Mouse (Mus musculus) heart, adult 2 months (tissue): Measurements from ENCODE around the gene Mfsd5.

Experiments used
- CTCF ChIP-seq: fragments of 200-600 bp; IDR thresholded peaks from 2 replicates; pipeline ENCODE4 v1.8.1; 2022; ENCODE audit warnings: antibody characterized with exemption, mild to moderate bottlenecking, moderate library complexity
- EP300 ChIP-seq: fragments of 200-500 bp; IDR thresholded peaks from 2 replicates; pipeline ENCODE4 v1.6.1; 2011; ENCODE audit warnings: low read depth, low read length, control low read depth; ENCODE audit not compliant: insufficient read depth
- POLR2A ChIP-seq: fragments of 200-500 bp; IDR thresholded peaks from 2 replicates; pipeline ENCODE4 v1.6.1; 2011; ENCODE audit warnings: mild to moderate bottlenecking, low read depth, low read length, control low read depth; ENCODE audit not compliant: insufficient read depth

DNA sequence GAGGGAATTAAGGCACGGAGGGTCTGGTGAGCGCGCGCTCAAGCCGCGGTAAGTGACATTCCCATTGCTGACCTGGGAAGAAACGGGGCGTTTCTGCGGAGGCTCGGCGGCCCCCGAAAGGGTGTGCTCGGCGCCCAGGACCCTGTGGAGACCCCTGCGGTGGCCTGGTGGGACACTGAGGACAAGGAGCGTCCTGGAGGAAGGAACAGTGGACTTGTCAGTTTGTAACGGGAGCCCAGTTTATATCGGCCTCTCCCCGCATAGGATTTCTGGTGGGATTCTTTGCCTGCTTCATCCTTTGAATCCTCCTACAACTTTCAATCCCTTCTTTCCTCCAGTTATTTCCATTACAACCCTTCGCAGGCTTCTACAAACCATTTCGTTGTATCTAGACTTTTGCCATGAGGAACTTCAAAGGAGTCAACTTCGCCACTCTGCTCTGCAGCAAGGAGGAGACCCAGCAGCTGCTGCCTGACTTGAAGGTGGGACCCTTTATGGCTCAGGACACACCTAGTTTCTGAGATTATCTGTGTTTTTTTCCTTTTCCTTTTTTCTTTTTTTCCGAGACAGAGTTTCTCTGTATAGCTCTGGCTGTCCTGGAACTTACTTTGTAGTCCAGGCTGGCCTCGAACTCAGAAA is 17.2 kb downstream of the Mfsd5 start:
- TF ChIP-seq CTCF (no peak), EP300 (no peak), POLR2A (no peak)
